Mouse (Mus musculus) CH12.LX (cell line): ENCODE results near the gene Srp68. TPM values are rescaled to one million over a fixed set of nuclear protein-coding genes. Genes with fewer than 3 reads are reported as not detected.
A peak's percentile ranks its signal among the peaks of the same experiment; 100 is the strongest.

ENCODE experiments used
- DNase-seq: peaks from one replicate; pipeline ENCODE4 v3.0.0-alpha.2; 2013; ENCODE audit errors: extremely low read depth
- H3K27ac ChIP-seq: 2 replicates; pipeline ENCODE4 v1.5.1; 2012; ENCODE audit warnings: low read depth, mild to moderate bottlenecking, control low read depth, moderate library complexity; ENCODE audit not compliant: insufficient read depth
- H3K27me3 ChIP-seq: replicated peaks from 2 replicates; pipeline ENCODE3; 2012; ENCODE audit warnings: inconsistent platforms
- H3K36me3 ChIP-seq, 2 experiments: replicated peaks in 1 of 2; 2 replicates each; pipeline versions ENCODE3 to v1.6.1; 2012; ENCODE audit warnings: inconsistent platforms in 1 of 2, low read length in 1 of 2, mild to moderate bottlenecking in 1 of 2, mixed read lengths in 1 of 2, moderate library complexity in 1 of 2; ENCODE audit not compliant: control insufficient read depth in 1 of 2, insufficient read depth in 1 of 2
- H3K4me1 ChIP-seq, 2 experiments: 2 replicates each; pipeline ENCODE4 v1.6.1; 2012; ENCODE audit warnings: inconsistent platforms in 1 of 2, moderate library complexity in 1 of 2; ENCODE audit not compliant: insufficient read depth in 2 of 2, control insufficient read depth in 1 of 2
- H3K4me2 ChIP-seq: 2 replicates; pipeline ENCODE4 v1.6.1; 2012; ENCODE audit warnings: low read depth, mild to moderate bottlenecking, control low read depth; ENCODE audit not compliant: poor library complexity, insufficient read depth, severe bottlenecking
- H3K4me3 ChIP-seq, 3 experiments: fragments of 150-350 bp in 1 of 3; sonication (generic) in 1 of 3; replicated peaks in 1 of 3; 2 replicates each; pipeline versions ENCODE3 to v1.5.1; 2011 to 2012; ENCODE audit warnings: low read depth in 2 of 3, low read length in 2 of 3, mild to moderate bottlenecking in 2 of 3, moderate library complexity in 2 of 3, control low read depth in 1 of 3, improper control_type of control experiment in 1 of 3, inconsistent platforms in 1 of 3, mixed read lengths in 1 of 3; ENCODE audit not compliant: poor library complexity in 1 of 3
- H3K79me2 ChIP-seq: replicated peaks from 2 replicates; pipeline ENCODE4 v1.6.1; 2012; ENCODE audit warnings: mild to moderate bottlenecking, moderate library complexity; ENCODE audit not compliant: control insufficient read depth, poor library complexity, insufficient read depth, severe bottlenecking; ENCODE audit errors: extremely low read depth
- H3K9ac ChIP-seq: 2 replicates; pipeline ENCODE4 v1.6.1; 2012; ENCODE audit warnings: low read depth, mild to moderate bottlenecking, control low read depth, moderate library complexity; ENCODE audit not compliant: insufficient read depth
- H3K9me3 ChIP-seq: replicated peaks from 2 replicates; pipeline ENCODE3; 2012; ENCODE audit warnings: low read length, inconsistent platforms, mixed read lengths
- BHLHE40 ChIP-seq: IDR thresholded peaks from 2 replicates; pipeline ENCODE4 v1.6.1; 2011; ENCODE audit warnings: mild to moderate bottlenecking, low read depth, low read length, improper control_type of control experiment
- CHD1 ChIP-seq: IDR thresholded peaks from 2 replicates; pipeline ENCODE4 v1.6.1; 2012; ENCODE audit warnings: low read depth, low read length, improper control_type of control experiment, inconsistent platforms
- CHD2 ChIP-seq: IDR thresholded peaks from 2 replicates; pipeline ENCODE4 v1.6.1; 2011; ENCODE audit warnings: low read length, improper control_type of control experiment
- CTCF ChIP-seq, 2 experiments: IDR thresholded peaks in 1 of 2; conservative IDR thresholded peaks in 1 of 2; 2 replicates each; pipeline ENCODE4 v1.5.1; 2011 to 2012; ENCODE audit warnings: low read depth in 2 of 2, low read length in 2 of 2, improper control_type of control experiment in 1 of 2, inconsistent platforms in 1 of 2, mild to moderate bottlenecking in 1 of 2, moderate library complexity in 1 of 2
- E2F4 ChIP-seq: IDR thresholded peaks from 2 replicates; pipeline ENCODE4 v1.6.1; 2011; ENCODE audit warnings: low read depth, low read length, improper control_type of control experiment; ENCODE audit not compliant: insufficient replicate concordance
- ELF1 ChIP-seq: IDR thresholded peaks from 2 replicates; pipeline ENCODE4 v1.6.1; 2014; ENCODE audit warnings: low read depth, mild to moderate bottlenecking, inconsistent platforms, low read length, improper control_type of control experiment
- EP300 ChIP-seq: IDR thresholded peaks from 2 replicates; pipeline ENCODE4 v1.6.1; 2011; ENCODE audit warnings: low read length, improper control_type of control experiment
- ETS1 ChIP-seq: conservative IDR thresholded peaks from 2 replicates; pipeline ENCODE4 v1.6.1; 2012; ENCODE audit warnings: low read depth, mild to moderate bottlenecking, inconsistent platforms, low read length, improper control_type of control experiment, moderate library complexity
- GABPA ChIP-seq: IDR thresholded peaks from 2 replicates; pipeline ENCODE4 v1.6.1; 2012; ENCODE audit warnings: low read depth, low read length, improper control_type of control experiment, inconsistent platforms; ENCODE audit not compliant: insufficient replicate concordance
- HCFC1 ChIP-seq: IDR thresholded peaks from 2 replicates; pipeline ENCODE4 v1.6.1; 2012; ENCODE audit warnings: low read depth, mild to moderate bottlenecking, inconsistent platforms, low read length, improper control_type of control experiment
- IRF4 ChIP-seq: IDR thresholded peaks from 2 replicates; pipeline ENCODE4 v1.6.1; 2014; ENCODE audit warnings: low read depth, mild to moderate bottlenecking, inconsistent platforms, low read length, improper control_type of control experiment
- JUN ChIP-seq: IDR thresholded peaks from 2 replicates; pipeline ENCODE4 v1.6.1; 2011; ENCODE audit warnings: low read depth, mild to moderate bottlenecking, low read length, improper control_type of control experiment, moderate library complexity; ENCODE audit not compliant: insufficient read depth
- JUND ChIP-seq: conservative IDR thresholded peaks from 2 replicates; pipeline ENCODE4 v1.6.1; 2011; ENCODE audit warnings: low read depth, low read length, improper control_type of control experiment
- KAT2A ChIP-seq: IDR thresholded peaks from 2 replicates; pipeline ENCODE4 v1.6.1; 2012; ENCODE audit warnings: low read length, improper control_type of control experiment, inconsistent platforms; ENCODE audit not compliant: insufficient replicate concordance
- MAFK ChIP-seq: IDR thresholded peaks from 2 replicates; pipeline ENCODE4 v1.6.1; 2011; ENCODE audit warnings: low read length, improper control_type of control experiment; ENCODE audit not compliant: insufficient replicate concordance
- MAX ChIP-seq: IDR thresholded peaks from 2 replicates; pipeline ENCODE4 v1.6.1; 2011; ENCODE audit warnings: low read length, improper control_type of control experiment
- MAZ ChIP-seq: IDR thresholded peaks from 2 replicates; pipeline ENCODE4 v1.6.1; 2012; ENCODE audit warnings: low read depth, mild to moderate bottlenecking, inconsistent platforms, low read length, improper control_type of control experiment, moderate library complexity
- MEF2A ChIP-seq: IDR thresholded peaks from 2 replicates; pipeline ENCODE4 v1.6.1; 2014; ENCODE audit warnings: low read depth, mild to moderate bottlenecking, inconsistent platforms, low read length, improper control_type of control experiment, borderline replicate concordance
- MXI1 ChIP-seq: IDR thresholded peaks from 2 replicates; pipeline ENCODE4 v1.6.1; 2011; ENCODE audit warnings: mild to moderate bottlenecking, low read depth, low read length, improper control_type of control experiment
- MYC ChIP-seq: IDR thresholded peaks from 2 replicates; pipeline ENCODE4 v1.6.1; 2011; ENCODE audit warnings: low read depth, mild to moderate bottlenecking, improper control_type of control experiment, low read length
- NELFE ChIP-seq: IDR thresholded peaks from 2 replicates; pipeline ENCODE4 v1.6.1; 2011; ENCODE audit warnings: low read depth, low read length, improper control_type of control experiment
- PAX5 ChIP-seq: IDR thresholded peaks from 2 replicates; pipeline ENCODE4 v1.6.1; 2012; ENCODE audit warnings: low read length, inconsistent platforms, mixed read lengths
- POLR2A ChIP-seq: IDR thresholded peaks from 2 replicates; pipeline ENCODE4 v1.6.1; 2011; ENCODE audit warnings: low read depth, mild to moderate bottlenecking, improper control_type of control experiment, low read length
- RAD21 ChIP-seq: IDR thresholded peaks from 2 replicates; pipeline ENCODE4 v1.6.1; 2011; ENCODE audit warnings: low read depth, mild to moderate bottlenecking, low read length, improper control_type of control experiment, moderate library complexity
- RCOR1 ChIP-seq: conservative IDR thresholded peaks from 2 replicates; pipeline ENCODE4 v1.6.1; 2012; ENCODE audit warnings: low read depth, mild to moderate bottlenecking, inconsistent platforms, low read length, improper control_type of control experiment
- SIN3A ChIP-seq: IDR thresholded peaks from 2 replicates; pipeline ENCODE4 v1.6.1; 2012; ENCODE audit warnings: low read length, improper control_type of control experiment, inconsistent platforms
- SMC3 ChIP-seq: IDR thresholded peaks from 2 replicates; pipeline ENCODE4 v1.6.1; 2011; ENCODE audit warnings: low read depth, low read length, improper control_type of control experiment
- TBP ChIP-seq: conservative IDR thresholded peaks from 2 replicates; pipeline ENCODE4 v1.6.1; 2011; ENCODE audit warnings: low read depth, low read length, improper control_type of control experiment
- TCF12 ChIP-seq: IDR thresholded peaks from 2 replicates; pipeline ENCODE4 v1.6.1; 2014; ENCODE audit warnings: low read depth, mild to moderate bottlenecking, inconsistent platforms, low read length, improper control_type of control experiment
- UBTF ChIP-seq: IDR thresholded peaks from 2 replicates; pipeline ENCODE4 v1.6.1; 2012; ENCODE audit warnings: low read depth, mild to moderate bottlenecking, inconsistent platforms, low read length, improper control_type of control experiment, moderate library complexity
- USF1 ChIP-seq: IDR thresholded peaks from 2 replicates; pipeline ENCODE4 v1.6.1; 2014; ENCODE audit warnings: low read depth, mild to moderate bottlenecking, inconsistent platforms, low read length, improper control_type of control experiment
- USF2 ChIP-seq: conservative IDR thresholded peaks from 2 replicates; pipeline ENCODE4 v1.6.1; 2011; ENCODE audit warnings: low read depth, low read length, improper control_type of control experiment
- ZC3H11A ChIP-seq: IDR thresholded peaks from 2 replicates; pipeline ENCODE4 v1.6.1; 2012; ENCODE audit warnings: low read depth, mild to moderate bottlenecking, inconsistent platforms, low read length, improper control_type of control experiment
- ZKSCAN1 ChIP-seq: IDR thresholded peaks from 2 replicates; pipeline ENCODE4 v1.6.1; 2012; ENCODE audit warnings: low read depth, inconsistent platforms, low read length, improper control_type of control experiment, borderline replicate concordance
- ZMIZ1 ChIP-seq: IDR thresholded peaks from 2 replicates; pipeline ENCODE4 v1.6.1; 2012; ENCODE audit warnings: low read depth, mild to moderate bottlenecking, inconsistent platforms, low read length, improper control_type of control experiment
- ZNF384 ChIP-seq: IDR thresholded peaks from 2 replicates; pipeline ENCODE4 v1.6.1; 2012; ENCODE audit warnings: low read depth, low read length, improper control_type of control experiment, inconsistent platforms
- dilution Hi-C: fragments of 300-500 bp; cut with MboI; formaldehyde crosslinking; loops from 2 replicates; pipeline ENCODE4 v1.14.3; 2020; ENCODE audit warnings: low sequenced_read_pairs; ENCODE audit not compliant: extremely low pct_unique_long_range_greater_than_20kb, extremely low pct_ligation_motif_present
- in situ Hi-C: fragments of 300-500 bp; cut with MboI; formaldehyde crosslinking; loops from 3 replicates; pipeline ENCODE4 v1.14.3; 2019; ENCODE audit warnings: low sequenced_read_pairs, low pct_ligation_motif_present, low pct_unique_long_range_greater_than_20kb, mixed read lengths
- polyA plus RNA-seq: library from polyadenylated mRNA; unstranded; fragments of >175 nt; gene quantifications from 2 replicates; pipeline ENCODE4 v1.2.1, GENCODE M21; 2012; ENCODE audit warnings: low read depth; ENCODE audit not compliant: insufficient read length
- total RNA-seq, 2 experiments: library from RNA; depleted of rRNA; stranded (reverse); fragments of 300-350 nt in 1 of 2; fragments of >200 nt in 1 of 2; gene quantifications; 2 replicates each; pipeline ENCODE4 v1.2.3; 2012 to 2014

Gene Srp68
- total and polyA plus RNA-seq, 3 experiments: 53.2 to 184 (median 74.7) TPM

- peak overlapping the region; percentile 70 for H3K4me2 ChIP-seq
- no peaks in the 10 kb centered on the region for H3K9me3 ChIP-seq
- dilution Hi-C loops: no loop called here
- TF ChIP-seq TCF12: peak; percentile 67; the same call in 1 of the 2 replicates
- 0 out of 2 replicates have a peak, but pooled peaks have one; percentile 6 for TF ChIP-seq CHD2
- TF ChIP-seq ZNF384: no peak
- TF ChIP-seq MEF2A: peak; percentile 65; the same call in 1 of the 2 replicates
- TF ChIP-seq MAZ: 0 out of 2 replicates have a peak, but pooled peaks have one; percentile 59
- no peak for TF ChIP-seq ZKSCAN1
- TF ChIP-seq MAFK: peak; percentile 72; the same call in 1 of the 2 replicates
- TF ChIP-seq POLR2A: no peak
- no peak for TF ChIP-seq JUN
- TF ChIP-seq EP300: peak; percentile 40; the same call in 1 of the 2 replicates
- TF ChIP-seq KAT2A: no peak
- no peak for TF ChIP-seq ZMIZ1
- no peak for TF ChIP-seq JUND
- TF ChIP-seq RCOR1: no peak
- TF ChIP-seq GABPA: no peak
- TF ChIP-seq BHLHE40: peak; percentile 82
- peak; percentile 59; the same call in 1 of the 2 replicates for TF ChIP-seq MXI1
- peak; percentile 58; the same call in 1 of the 2 replicates for TF ChIP-seq MAX
- TF ChIP-seq TBP: no peak
- TF ChIP-seq MYC: peak; percentile 31; the same call in 1 of the 2 replicates
- peak; percentile 100 for TF ChIP-seq SMC3
- TF ChIP-seq CTCF (conservative IDR thresholded peaks at IDR 0.05 in 1 of 2, IDR thresholded peaks at IDR 0.05 in 1 of 2; ENCODE audit: low read depth in 2 of 2, low read length in 2 of 2): peak; percentile 20 to 98; a peak in 2 of 4 replicates
- TF ChIP-seq USF2: no peak
- peak; percentile 48 for TF ChIP-seq HCFC1
- no peak for TF ChIP-seq E2F4
- peak; percentile 98 for TF ChIP-seq RAD21
- peak; percentile 99 for TF ChIP-seq ZC3H11A
- no peak for TF ChIP-seq UBTF
- TF ChIP-seq SIN3A: peak; percentile 82
- no peak for TF ChIP-seq USF1
- TF ChIP-seq CHD1: no peak
- peak; percentile 79 for TF ChIP-seq ELF1
- TF ChIP-seq PAX5: no peak
- TF ChIP-seq NELFE: no peak
- peak; percentile 31; the same call in 1 of the 2 replicates for TF ChIP-seq ETS1
- TF ChIP-seq IRF4: peak; percentile 56; the same call in 1 of the 2 replicates
- H3K4me3 ChIP-seq: peak overlapping the region in 2 of 3 experiments; percentile 31 to 32
- H3K36me3 ChIP-seq: no peaks in the 10 kb centered on the region
- peak overlapping the region; percentile 15 for H3K27ac ChIP-seq
- peaks cover 14 to 16% of the 10 kb centered on the region in 2 experiments for H3K4me1 ChIP-seq
- H3K27me3 ChIP-seq: no peaks in the 10 kb centered on the region
- in situ Hi-C loops: loop anchor here (5.0 kb wide), 1 partner anchor 128 kb away; no protein-coding TSS in a partner anchor
- peak overlapping the region; percentile 47 for H3K9ac ChIP-seq
- peak; percentile 85 for DNase-seq
- no peaks in the 10 kb centered on the region for H3K79me2 ChIP-seq
Measured at GRCm38 (mm10) chr11:116318719-116319659, 45.0 kb upstream of the Srp68 start.
